Mouse (Mus musculus): Measurements from ENCODE around the gene Maff. TPM values are rescaled to one million over a fixed set of nuclear protein-coding genes. Genes with fewer than 3 reads are reported as not detected.

The Maff gene
- polyA plus RNA-seq, 1 experiment = not detected

- Histone ChIP-seq H3K27ac (ENCODE audit: insufficient read depth, low read depth, low read length) (no peak overlapping the region), H3K4me3 (ENCODE audit: insufficient read depth, low read depth, low read length) (no peak overlapping the region), H3K4me1 (ENCODE audit: control insufficient read depth, insufficient read depth, low read length) (peaks cover 25% of the 10 kb centered on the region)
- no peak for TF ChIP-seq CTCF (IDR thresholded peaks at IDR 0.05; ENCODE audit: insufficient read depth, low read depth, low read length)
- TF ChIP-seq POLR2A (IDR thresholded peaks at IDR 0.05; ENCODE audit: insufficient read depth, low read depth, low read length) = no peak
- WGBS = 81% methylated on average over 11 of the region's 11 CpGs
Measured at GRCm38 (mm10) chr15:79322281-79322990, 24.0 kb upstream of the Maff start.

GRCm38 (mm10) chr15:79322991-79323790 is 23.2 kb upstream of the Maff start:
- Histone ChIP-seq H3K4me3 (ENCODE audit: insufficient read depth, low read depth, low read length) (no peak overlapping the region), H3K27ac (ENCODE audit: insufficient read depth, low read depth, low read length) (no peak overlapping the region; the same call in 1 of the 2 replicates), H3K4me1 (ENCODE audit: control insufficient read depth, insufficient read depth, low read length) (peaks cover 29% of the 10 kb centered on the region)
- TF ChIP-seq POLR2A (IDR thresholded peaks at IDR 0.05; ENCODE audit: insufficient read depth, low read depth, low read length) (no peak), CTCF (IDR thresholded peaks at IDR 0.05; ENCODE audit: insufficient read depth, low read depth, low read length) (no peak)
- 74% methylated on average over 6 of the region's 6 CpGs for WGBS

GRCm38 (mm10) chr15:79323791-79324155 is 22.6 kb upstream of the Maff start:
- Histone ChIP-seq H3K4me3 (ENCODE audit: insufficient read depth, low read depth, low read length) (no peak overlapping the region), H3K27ac (ENCODE audit: insufficient read depth, low read depth, low read length) (no peak overlapping the region; the same call in 1 of the 2 replicates), H3K4me1 (ENCODE audit: control insufficient read depth, insufficient read depth, low read length) (peaks cover 29% of the 10 kb centered on the region)
- TF ChIP-seq CTCF (IDR thresholded peaks at IDR 0.05; ENCODE audit: insufficient read depth, low read depth, low read length) (no peak), POLR2A (IDR thresholded peaks at IDR 0.05; ENCODE audit: insufficient read depth, low read depth, low read length) (no peak)
- 71% methylated on average over 4 of the region's 4 CpGs for WGBS

GRCm38 (mm10) chr15:79324373-79324772 is 22.0 kb upstream of the Maff start:
- WGBS = 91% methylated on average over 3 of the region's 3 CpGs
- H3K4me1 ChIP-seq (ENCODE audit: control insufficient read depth, insufficient read depth, low read length) = peaks cover 29% of the 10 kb centered on the region
- H3K4me3 ChIP-seq (ENCODE audit: insufficient read depth, low read depth, low read length) = no peak overlapping the region
- TF ChIP-seq POLR2A (IDR thresholded peaks at IDR 0.05; ENCODE audit: insufficient read depth, low read depth, low read length) (no peak), CTCF (IDR thresholded peaks at IDR 0.05; ENCODE audit: insufficient read depth, low read depth, low read length) (no peak)
- no peak overlapping the region for H3K27ac ChIP-seq (ENCODE audit: insufficient read depth, low read depth, low read length)

- Histone ChIP-seq H3K4me1 (ENCODE audit: control insufficient read depth, insufficient read depth, low read length) (peaks cover 29% of the 10 kb centered on the region), H3K27ac (ENCODE audit: insufficient read depth, low read depth, low read length) (no peak overlapping the region), H3K4me3 (ENCODE audit: insufficient read depth, low read depth, low read length) (no peak overlapping the region)
- no peak for TF ChIP-seq CTCF (IDR thresholded peaks at IDR 0.05; ENCODE audit: insufficient read depth, low read depth, low read length)
- TF ChIP-seq POLR2A (IDR thresholded peaks at IDR 0.05; ENCODE audit: insufficient read depth, low read depth, low read length) = no peak
- WGBS = 87% methylated on average over 3 of the region's 3 CpGs
Measured at GRCm38 (mm10) chr15:79325742-79326141, 20.7 kb upstream of the Maff start.

GRCm38 (mm10) chr15:79326264-79326663 is 20.2 kb upstream of the Maff start:
- WGBS = 87% methylated on average over 4 of the region's 4 CpGs

GRCm38 (mm10) chr15:79326971-79327961 is 19.2 kb upstream of the Maff start:
- TF ChIP-seq POLR2A (IDR thresholded peaks at IDR 0.05; ENCODE audit: insufficient read depth, low read depth, low read length) (no peak), CTCF (IDR thresholded peaks at IDR 0.05; ENCODE audit: insufficient read depth, low read depth, low read length) (no peak)
- H3K4me1 ChIP-seq (ENCODE audit: control insufficient read depth, insufficient read depth, low read length) = peaks cover 29% of the 10 kb centered on the region
- peak overlapping the region; percentile 59 for H3K4me3 ChIP-seq (ENCODE audit: insufficient read depth, low read depth, low read length)
- H3K27ac ChIP-seq (ENCODE audit: insufficient read depth, low read depth, low read length) = peak overlapping the region; percentile 73
- WGBS = 9% methylated on average over 20 of the region's 20 CpGs

More at GRCm38 (mm10) chr15:79326264-79326663, 20.2 kb upstream of the Maff start:
- Histone ChIP-seq H3K4me1 (ENCODE audit: control insufficient read depth, insufficient read depth, low read length) (peaks cover 29% of the 10 kb centered on the region), H3K4me3 (ENCODE audit: insufficient read depth, low read depth, low read length) (no peak overlapping the region), H3K27ac (ENCODE audit: insufficient read depth, low read depth, low read length) (no peak overlapping the region)
- TF ChIP-seq CTCF (IDR thresholded peaks at IDR 0.05; ENCODE audit: insufficient read depth, low read depth, low read length) (no peak), POLR2A (IDR thresholded peaks at IDR 0.05; ENCODE audit: insufficient read depth, low read depth, low read length) (no peak)

All from olfactory bulb, adult 2 months (tissue).